ENCODE assay signal across 28 mouse cellular contexts in genomic region chr3:88486887-88487286, GRCm38 (mm10).
"Had no signal": no experiment of that assay in that cellular context is flagged by ENCODE, and none has a peak within 500 bp of the region (broad histone marks: within the 10 kb centered on the region; RNA-seq: fewer than 3 reads in every experiment).

No protein-coding gene starts in this region.

- DNase-seq: gastrocnemius, adult 2 months; gastrocnemius, postnatal 10 days; gastrocnemius, postnatal 25 days; heart, adult 2 months; heart, postnatal 14 days; heart, postnatal 36 days; kidney, adult 18-20 months; kidney, adult 8-10 months; kidney, postnatal 10 days; kidney, postnatal 36 days; layer of hippocampus, adult 9-11 months; layer of hippocampus, postnatal 36 days; left cerebral cortex, postnatal 4 days; liver; liver, embryonic 13.5 days had no signal

- H3K9ac ChIP-seq: heart, embryonic 15.5 days; hindbrain, embryonic 12.5 days; hindbrain, embryonic 14.5 days; intestine, embryonic 15.5 days; limb, embryonic 12.5 days; liver, embryonic 13.5 days; liver, embryonic 15.5 days had no signal

- H3K36me3 ChIP-seq: hindbrain, embryonic 10.5 days; hindbrain, embryonic 12.5 days had no signal

- H3K4me2 ChIP-seq: heart, embryonic 11.5 days; heart, embryonic 13.5 days; heart, embryonic 15.5 days; hindbrain, embryonic 12.5 days; hindbrain, embryonic 14.5 days; intestine, embryonic 15.5 days; limb, embryonic 12.5 days; liver, embryonic 11.5 days; liver, embryonic 13.5 days; liver, embryonic 15.5 days had no signal

- ATAC-seq: hindbrain, embryonic 16.5 days; inflammation-experienced regulatory T-cells, adult 6 months; intestine, embryonic 15.5 days; intestine, postnatal 0 days had no signal

- H3K4me3 ChIP-seq: gastrocnemius, adult 2 months; heart, adult 2 months; heart, embryonic 13.5 days; heart, embryonic 15.5 days; hindbrain, embryonic 10.5 days; hindbrain, embryonic 12.5 days; intestine, embryonic 15.5 days; limb, embryonic 12.5 days; liver, embryonic 13.5 days; liver, embryonic 15.5 days had no signal

- H3K9me3 ChIP-seq: heart, embryonic 13.5 days; heart, embryonic 15.5 days; hindbrain, embryonic 10.5 days; hindbrain, embryonic 12.5 days; intestine, embryonic 15.5 days; limb, embryonic 12.5 days; liver, embryonic 13.5 days; liver, embryonic 15.5 days had no signal

- H3K27ac ChIP-seq: gastrocnemius, adult 2 months; heart, adult 2 months; heart, embryonic 13.5 days; heart, embryonic 15.5 days; hindbrain, embryonic 10.5 days; hindbrain, embryonic 12.5 days; hindbrain, embryonic 14.5 days; intestine, embryonic 15.5 days; limb, embryonic 12.5 days; liver, embryonic 13.5 days; liver, embryonic 15.5 days had no signal
